Mouse (Mus musculus) midbrain, postnatal 0 days (tissue): ENCODE results near the gene Lamb1. TPM values are rescaled to one million over a fixed set of nuclear protein-coding genes. Genes with fewer than 3 reads are reported as not detected.

Experiments
- ATAC-seq: fragments of 200-750 bp; cut with Nextera tagmentation; 2 replicates; pipeline ENCODE4 v1.8.0; 2017; ENCODE audit warnings: moderate number of reproducible peaks, mild to moderate bottlenecking, moderate TSS enrichment, moderate library complexity; ENCODE audit not compliant: low FRiP score
- DNase-seq: peaks from one replicate; pipeline ENCODE4 v3.0.0-alpha.2; 2015; ENCODE audit warnings: low spot score
- H3K27ac ChIP-seq: fragments of 300-500 bp; sonication (generic); 2 replicates; pipeline ENCODE4 v1.5.1; 2014; ENCODE audit warnings: low read depth, mild to moderate bottlenecking, low read length, mixed read lengths
- H3K27me3 ChIP-seq: fragments of 300-500 bp; sonication (generic); 2 replicates; pipeline ENCODE4 v1.6.1; 2014; ENCODE audit warnings: low read length, control low read depth, mixed read lengths; ENCODE audit not compliant: insufficient read depth
- H3K36me3 ChIP-seq: fragments of 300-500 bp; sonication (generic); 2 replicates; pipeline ENCODE4 v1.6.1; 2014; ENCODE audit warnings: low read length, control low read depth, mixed read lengths; ENCODE audit not compliant: insufficient read depth
- H3K4me1 ChIP-seq: fragments of 300-500 bp; sonication (generic); 2 replicates; pipeline ENCODE4 v1.6.1; 2014; ENCODE audit warnings: mild to moderate bottlenecking, control low read depth, antibody characterized with exemption, low read length, mixed read lengths; ENCODE audit not compliant: insufficient read depth
- H3K4me2 ChIP-seq: fragments of 300-500 bp; sonication (generic); 2 replicates; pipeline ENCODE4 v1.6.1; 2014; ENCODE audit warnings: low read depth, mild to moderate bottlenecking, low read length, mixed read lengths; ENCODE audit not compliant: poor library complexity, severe bottlenecking
- H3K4me3 ChIP-seq: fragments of 300-500 bp; sonication (generic); 2 replicates; pipeline ENCODE4 v1.5.1; 2014; ENCODE audit warnings: low read depth, mild to moderate bottlenecking, low read length, moderate library complexity
- H3K9ac ChIP-seq: fragments of 300-500 bp; sonication (generic); replicated peaks from 2 replicates; pipeline ENCODE4 v1.6.1; 2014; ENCODE audit warnings: mild to moderate bottlenecking, low read length, moderate library complexity, mixed read lengths; ENCODE audit not compliant: poor library complexity, severe bottlenecking
- H3K9me3 ChIP-seq: fragments of 300-500 bp; sonication (generic); 2 replicates; pipeline ENCODE4 v1.6.1; 2016; ENCODE audit warnings: low read length, control low read depth
- CTCF ChIP-seq: IDR thresholded peaks from 2 replicates; pipeline ENCODE4 v1.5.1; 2016; ENCODE audit warnings: antibody characterized with exemption, mild to moderate bottlenecking
- WGBS: fragments of 180-500 bp; shearing (Covaris S2); extraction: QIAGEN DNeasy Blood & Tissue Kit; methylation state at CpG from one replicate; pipeline ENCODE4 v1.1.7; 2014; 5-methylcytosine and 5-hydroxymethylcytosine counted together
- polyA plus RNA-seq: library from polyadenylated mRNA; unstranded; fragments of >200 nt; fragmentation: Nextera tagmentation; extraction: Ambion mirVana; gene quantifications from 2 replicates; pipeline ENCODE4 v1.2.1, GENCODE M21; 2015
- total RNA-seq: library from RNA; depleted of rRNA; stranded (reverse); fragments of >200 nt; gene quantifications from 2 replicates; pipeline ENCODE4 v1.2.3, GENCODE M21; 2014

The Lamb1 gene
- total and polyA plus RNA-seq, 2 experiments from 2014 or later = 7.6 to 19.5 TPM

GRCm38 (mm10) chr12:31272846-31273245, 7.8 kb downstream of the Lamb1 start:
- no peaks in the 10 kb centered on the region for H3K27me3 ChIP-seq
- 62% methylated on average over 2 of the region's 2 CpGs for WGBS
- H3K4me1 ChIP-seq = no peaks in the 10 kb centered on the region
- no peak overlapping the region for H3K27ac ChIP-seq
- DNase-seq (no peak), ATAC-seq (no peak)
- H3K4me2 ChIP-seq = no peak overlapping the region
- H3K9me3 ChIP-seq = no peaks in the 10 kb centered on the region
- H3K4me3 ChIP-seq = no peak overlapping the region
- H3K36me3 ChIP-seq = no peaks in the 10 kb centered on the region
- TF ChIP-seq CTCF = no peak
- H3K9ac ChIP-seq = no peak overlapping the region

GRCm38 (mm10) chr12:31273646-31274045, 8.6 kb downstream of the Lamb1 start:
- no peak for ATAC-seq

GRCm38 (mm10) chr12:31275411-31275810, 10.4 kb downstream of the Lamb1 start:
- DNase-seq (no peak), ATAC-seq (no peak)
- no peak overlapping the region for H3K27ac ChIP-seq
- no peak overlapping the region for H3K4me2 ChIP-seq
- H3K9ac ChIP-seq = no peak overlapping the region
- no peaks in the 10 kb centered on the region for H3K4me1 ChIP-seq
- no peaks in the 10 kb centered on the region for H3K27me3 ChIP-seq
- H3K4me3 ChIP-seq = no peak overlapping the region
- H3K9me3 ChIP-seq = no peaks in the 10 kb centered on the region
- WGBS = 88% methylated on average over 10 of the region's 10 CpGs
- H3K36me3 ChIP-seq = no peaks in the 10 kb centered on the region
- TF ChIP-seq CTCF = no peak

More at GRCm38 (mm10) chr12:31273646-31274045, 8.6 kb downstream of the Lamb1 start:
- WGBS = 96% methylated on average over 7 of the region's 7 CpGs
- H3K4me3 ChIP-seq = no peak overlapping the region
- H3K27ac ChIP-seq = no peak overlapping the region
- H3K27me3 ChIP-seq = no peaks in the 10 kb centered on the region
- H3K36me3 ChIP-seq = no peaks in the 10 kb centered on the region
- no peak for TF ChIP-seq CTCF
- H3K4me1 ChIP-seq = no peaks in the 10 kb centered on the region
- DNase-seq = no peak
- no peak overlapping the region for H3K9ac ChIP-seq
- no peaks in the 10 kb centered on the region for H3K9me3 ChIP-seq
- H3K4me2 ChIP-seq = no peak overlapping the region

GRCm38 (mm10) chr12:31278270-31278669, 13.2 kb downstream of the Lamb1 start:
- H3K36me3 ChIP-seq = no peaks in the 10 kb centered on the region
- no peak for ATAC-seq

GRCm38 (mm10) chr12:31280318-31280717, 15.3 kb downstream of the Lamb1 start:
- ATAC-seq = no peak
- Histone ChIP-seq H3K9ac (no peak overlapping the region), H3K9me3 (no peaks in the 10 kb centered on the region), H3K27ac (no peak overlapping the region), H3K27me3 (no peaks in the 10 kb centered on the region), H3K36me3 (no peaks in the 10 kb centered on the region), H3K4me1 (no peaks in the 10 kb centered on the region), H3K4me2 (no peak overlapping the region), H3K4me3 (no peak overlapping the region)
- 88% methylated on average over 7 of the region's 7 CpGs for WGBS
- DNase-seq = no peak
- no peak for TF ChIP-seq CTCF

More at GRCm38 (mm10) chr12:31278270-31278669, 13.2 kb downstream of the Lamb1 start:
- WGBS = 90% methylated on average over 11 of the region's 11 CpGs
- Histone ChIP-seq H3K9ac (no peak overlapping the region), H3K4me1 (no peaks in the 10 kb centered on the region), H3K27ac (no peak overlapping the region), H3K4me3 (no peak overlapping the region), H3K9me3 (no peaks in the 10 kb centered on the region), H3K4me2 (no peak overlapping the region), H3K27me3 (no peaks in the 10 kb centered on the region)
- no peak for DNase-seq
- TF ChIP-seq CTCF = no peak

GRCm38 (mm10) chr12:31281100-31281591, 16.1 kb downstream of the Lamb1 start:
- H3K4me3 ChIP-seq = no peak overlapping the region
- H3K27me3 ChIP-seq = no peaks in the 10 kb centered on the region
- no peaks in the 10 kb centered on the region for H3K4me1 ChIP-seq
- H3K9ac ChIP-seq = no peak overlapping the region
- 24% methylated on average over 9 of the region's 9 CpGs for WGBS
- no peaks in the 10 kb centered on the region for H3K36me3 ChIP-seq
- H3K27ac ChIP-seq = no peak overlapping the region
- no peak for ATAC-seq
- no peaks in the 10 kb centered on the region for H3K9me3 ChIP-seq
- no peak for TF ChIP-seq CTCF
- DNase-seq = no peak
- no peak overlapping the region for H3K4me2 ChIP-seq
